Mouse (Mus musculus): Measurements from ENCODE around the gene Lrrc1.

DNA sequence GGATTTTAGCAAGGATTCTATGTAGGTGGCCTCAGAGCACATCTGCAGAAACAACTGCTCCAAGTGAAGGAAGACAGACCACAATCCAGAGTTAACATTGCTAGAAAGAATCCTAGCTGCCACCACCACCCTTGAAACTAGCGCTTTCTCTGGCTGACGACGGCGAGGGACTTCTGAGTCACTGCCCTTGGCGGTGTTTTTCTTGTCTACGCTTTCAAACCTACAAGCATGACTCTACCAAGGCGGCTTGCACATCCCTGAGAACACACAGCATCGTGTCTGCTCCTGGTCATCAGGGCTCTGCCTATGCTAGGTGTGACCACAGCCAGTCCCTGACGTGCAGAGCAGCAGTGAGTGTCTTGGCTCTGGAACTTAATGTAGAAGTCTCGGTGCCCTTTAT is 59.9 kb downstream of the Lrrc1 start:
- TF ChIP-seq CTCF (IDR thresholded peaks at IDR 0.05) (no peak), EP300 (IDR thresholded peaks at IDR 0.05) (no peak)

All from lung, postnatal 0 days (tissue).